Mouse (Mus musculus) liver, embryonic 14.5 days (tissue): ENCODE measurements around the gene Aatf. TPM values are rescaled to one million over a fixed set of nuclear protein-coding genes. Genes with fewer than 3 reads are reported as not detected.

Experiments used
- ATAC-seq: fragments of 200-750 bp; cut with Nextera tagmentation; 2 replicates; pipeline ENCODE4 v1.8.0; 2017; ENCODE audit warnings: moderate number of reproducible peaks, mild to moderate bottlenecking, moderate library complexity; ENCODE audit not compliant: insufficient read depth
- DNase-seq, 3 experiments: peaks; one replicate each; pipeline ENCODE4 v3.0.0-alpha.2; 2012 to 2013; ENCODE audit warnings: low read depth in 3 of 3, low spot score in 3 of 3
- H3K27ac ChIP-seq: fragments of 300-500 bp; sonication (generic); 2 replicates; pipeline ENCODE4 v1.5.1; 2014; ENCODE audit warnings: moderate library complexity, mild to moderate bottlenecking, control low read depth, inconsistent platforms
- H3K27me3 ChIP-seq: fragments of 300-500 bp; sonication (generic); 2 replicates; pipeline ENCODE4 v1.6.1; 2014; ENCODE audit warnings: mild to moderate bottlenecking, low read length, moderate library complexity; ENCODE audit not compliant: control insufficient read depth, insufficient read depth
- H3K36me3 ChIP-seq: fragments of 300-500 bp; sonication (generic); replicated peaks from 2 replicates; pipeline ENCODE4 v1.6.1; 2014; ENCODE audit warnings: low read depth; ENCODE audit not compliant: control insufficient read depth, insufficient read depth
- H3K4me1 ChIP-seq, 2 experiments: fragments of 200-500 bp in 1 of 2; fragments of 300-500 bp in 1 of 2; sonication (generic) in 1 of 2; replicated peaks; 2 replicates each; pipeline ENCODE4 v1.6.1; 2012 to 2014; ENCODE audit warnings: antibody characterized with exemption in 1 of 2, inconsistent platforms in 1 of 2, low read length in 1 of 2; ENCODE audit not compliant: control insufficient read depth in 2 of 2, insufficient read depth in 2 of 2
- H3K4me2 ChIP-seq: fragments of 300-500 bp; sonication (generic); 2 replicates; pipeline ENCODE4 v1.6.1; 2014; ENCODE audit warnings: low read depth, mild to moderate bottlenecking, control low read depth, moderate library complexity
- H3K4me3 ChIP-seq, 2 experiments: fragments of 200-500 bp in 1 of 2; fragments of 300-500 bp in 1 of 2; sonication (generic) in 1 of 2; 2 replicates each; pipeline ENCODE4 v1.5.1; 2012 to 2014; ENCODE audit warnings: low read depth in 2 of 2, low read length in 2 of 2, mild to moderate bottlenecking in 2 of 2, control low read depth in 1 of 2, inconsistent platforms in 1 of 2, moderate library complexity in 1 of 2; ENCODE audit not compliant: insufficient read depth in 1 of 2
- H3K9ac ChIP-seq: fragments of 300-500 bp; sonication (generic); replicated peaks from 2 replicates; pipeline ENCODE4 v1.6.1; 2014; ENCODE audit warnings: mild to moderate bottlenecking, control low read depth, moderate library complexity
- H3K9me3 ChIP-seq: fragments of 300-500 bp; sonication (generic); 2 replicates; pipeline ENCODE4 v1.6.1; 2016; ENCODE audit warnings: low read length, mixed read lengths; ENCODE audit not compliant: control insufficient read depth
- CTCF ChIP-seq: IDR thresholded peaks from 2 replicates; pipeline ENCODE4 v1.5.1; 2016; ENCODE audit warnings: antibody characterized with exemption, low read depth, control low read depth
- EP300 ChIP-seq: IDR thresholded peaks from 2 replicates; pipeline ENCODE4 v1.6.1; 2016; ENCODE audit warnings: antibody characterized with exemption, low read depth
- WGBS: fragments of 180-500 bp; shearing (Covaris S2); extraction: QIAGEN DNeasy Blood & Tissue Kit; methylation state at CpG from one replicate; pipeline ENCODE4 v1.1.7; 2014; ENCODE audit not compliant: insufficient replicate concordance; 5-methylcytosine and 5-hydroxymethylcytosine counted together
- polyA plus RNA-seq, 2 experiments: library from polyadenylated mRNA; depleted of rRNA in 1 of 2; stranded (reverse) in 1 of 2; unstranded in 1 of 2; fragments of >200 nt; fragmentation: Nextera tagmentation in 1 of 2; extraction: Ambion mirVana in 1 of 2; gene quantifications; 2 replicates each; pipeline versions ENCODE4 v1.2.1 to v1.2.3; 2012 to 2014

Aatf gene
- polyA plus RNA-seq, 2 experiments, result 6.3 to 20.3 TPM

DNA sequence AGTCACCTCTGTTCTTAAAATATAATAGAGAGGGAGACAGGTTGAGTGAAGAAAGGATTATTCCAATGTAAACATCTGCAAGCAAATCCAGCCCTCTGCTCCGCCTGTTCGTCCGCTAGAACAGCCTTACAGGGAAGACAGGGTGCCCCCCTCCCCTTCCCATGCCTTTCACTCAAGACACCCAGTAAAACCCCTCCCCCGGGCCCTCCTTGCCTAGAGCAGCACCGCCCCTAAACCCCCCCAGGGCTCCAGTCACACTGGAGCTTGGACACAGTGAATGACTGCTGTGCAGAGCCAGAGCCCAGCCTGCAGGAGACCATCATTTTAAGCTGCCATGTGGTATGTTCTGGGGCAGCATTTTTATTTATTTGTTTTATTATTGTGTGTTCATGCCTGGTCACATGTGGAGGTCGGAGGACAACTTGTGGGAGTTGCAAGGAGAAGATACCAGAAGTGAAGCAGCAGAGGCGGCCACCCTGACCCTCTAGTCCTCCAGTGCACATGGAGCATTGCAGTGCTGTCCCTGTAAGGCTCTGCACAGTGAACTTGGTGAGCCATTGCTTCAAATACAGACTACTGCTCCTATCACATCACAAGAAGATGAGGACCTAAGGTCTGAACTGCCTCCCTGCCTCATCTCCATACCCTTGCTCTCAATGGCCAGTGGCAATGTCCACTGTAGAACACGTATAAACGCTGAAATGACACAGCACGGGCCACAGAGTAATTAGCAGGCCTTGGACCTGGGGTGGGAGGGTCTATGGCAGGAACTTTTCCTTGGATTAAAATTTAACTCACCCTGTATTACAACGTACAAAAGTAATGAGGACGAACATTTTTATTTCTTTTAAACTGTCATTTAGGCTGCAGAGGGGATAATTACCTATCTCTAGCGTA is 87.3 kb downstream of the Aatf start:
- Histone ChIP-seq H3K4me1 (0 out of 4 replicates have a peak, but pooled peaks cover 0 to 2% of the 10 kb centered on the region in 2 experiments), H3K27ac (no peak overlapping the region), H3K36me3 (peaks cover 4% of the 10 kb centered on the region), H3K4me3 (no peak overlapping the region), H3K9ac (no peak overlapping the region), H3K27me3 (no peaks in the 10 kb centered on the region), H3K4me2 (no peak overlapping the region), H3K9me3 (no peaks in the 10 kb centered on the region)
- ATAC-seq (no peak), DNase-seq (no peak)
- TF ChIP-seq EP300 (no peak), CTCF (no peak)
- WGBS, result 77% methylated on average over 13 of the region's 13 CpGs

GRCm38 (mm10) chr11:84420779-84421178 is 92.5 kb downstream of the Aatf start:
- H3K4me3 ChIP-seq, result no peak overlapping the region
- 75% methylated on average over 6 of the region's 6 CpGs for WGBS
- H3K4me1 ChIP-seq, result peaks cover 2% of the 10 kb centered on the region in 2 experiments; a peak in 3 of 4 replicates
- H3K27me3 ChIP-seq, result no peaks in the 10 kb centered on the region
- H3K4me2 ChIP-seq, result no peak overlapping the region
- ATAC-seq (no peak), DNase-seq (no peak)
- no peaks in the 10 kb centered on the region for H3K9me3 ChIP-seq
- H3K27ac ChIP-seq, result no peak overlapping the region
- no peaks in the 10 kb centered on the region for H3K36me3 ChIP-seq
- no peak overlapping the region for H3K9ac ChIP-seq
- no peak for TF ChIP-seq CTCF
- TF ChIP-seq EP300, result no peak

DNA sequence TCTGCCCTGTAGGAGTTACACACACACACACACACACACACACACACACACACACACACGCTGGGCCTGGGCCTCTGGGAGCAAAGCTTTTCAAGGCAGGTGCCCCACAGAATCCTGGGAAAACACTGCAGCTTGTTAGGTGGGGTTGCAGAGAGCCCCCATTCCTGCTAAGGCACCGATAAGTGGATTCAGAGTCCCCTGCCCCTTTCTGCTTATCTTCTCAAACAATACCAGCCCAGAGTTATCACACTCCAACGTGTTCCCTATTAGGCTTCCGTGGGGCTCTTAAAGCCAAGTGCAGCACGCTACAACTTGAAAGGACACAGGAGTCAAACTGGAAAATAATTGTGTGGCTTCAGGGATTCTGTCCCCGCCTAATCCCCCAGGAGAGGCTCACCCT is 100.2 kb downstream of the Aatf start:
- peak overlapping the region; percentile 40; the same call in 1 of the 2 replicates for H3K9ac ChIP-seq
- ATAC-seq (peak; percentile 84), DNase-seq (peak; percentile 63 to 67 (median 64))

DNA sequence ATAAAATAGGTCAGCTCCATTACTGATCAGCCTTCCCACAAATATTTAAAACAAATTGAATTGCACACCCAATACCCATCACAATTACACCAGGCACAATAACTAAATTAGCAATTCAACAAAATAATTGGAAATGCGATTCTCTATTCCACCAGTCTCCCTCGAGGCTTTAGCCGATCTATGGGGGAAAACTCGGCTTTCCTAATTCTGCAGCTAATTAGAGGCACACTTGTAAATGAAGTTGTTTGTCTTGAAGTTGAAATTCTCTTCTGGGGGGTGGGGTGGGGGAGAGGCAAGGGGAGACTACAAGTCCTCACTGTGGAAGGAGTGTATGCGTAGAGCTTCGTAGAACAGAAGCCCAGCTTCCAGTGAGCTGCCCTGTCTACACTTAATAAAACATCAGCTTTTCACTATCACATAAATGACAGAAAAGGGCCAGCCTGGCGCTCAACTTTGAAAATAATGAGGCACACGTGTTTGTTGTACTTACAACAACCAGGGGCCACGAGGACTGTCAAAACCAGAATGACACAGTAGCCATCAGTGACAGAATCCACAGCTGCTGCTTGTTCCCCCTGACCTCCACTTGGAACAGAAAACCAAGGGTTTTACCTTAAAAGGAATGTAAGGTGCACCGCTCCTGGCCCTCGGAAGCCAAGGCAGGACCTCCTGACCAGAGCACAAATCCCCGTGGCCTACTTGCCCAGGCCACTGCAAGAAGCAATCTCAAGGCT is 101.0 kb downstream of the Aatf start:
- Histone ChIP-seq H3K4me3 (no peak overlapping the region), H3K4me2 (peak overlapping the region; percentile 25), H3K4me1 (peaks cover 40 to 55% of the 10 kb centered on the region in 2 experiments), H3K9me3 (no peaks in the 10 kb centered on the region), H3K36me3 (no peaks in the 10 kb centered on the region), H3K27ac (peak overlapping the region; percentile 56), H3K9ac (peak overlapping the region; percentile 14; the same call in 1 of the 2 replicates), H3K27me3 (no peaks in the 10 kb centered on the region)
- TF ChIP-seq EP300 (no peak), CTCF (no peak)
- no peak for ATAC-seq
- 66% methylated on average over 12 of the region's 12 CpGs for WGBS
- no peak for DNase-seq

More for the DNA sequence above, 100.2 kb downstream of the Aatf start:
- Histone ChIP-seq H3K36me3 (no peaks in the 10 kb centered on the region), H3K27ac (peak overlapping the region; percentile 56), H3K4me3 (no peak overlapping the region), H3K4me2 (peak overlapping the region; percentile 25), H3K4me1 (peaks cover 40 to 55% of the 10 kb centered on the region in 2 experiments), H3K9me3 (no peaks in the 10 kb centered on the region), H3K27me3 (no peaks in the 10 kb centered on the region)
- TF ChIP-seq EP300, result peak; percentile 81
- no peak for TF ChIP-seq CTCF
- WGBS, result 15% methylated on average over 6 of the region's 6 CpGs

DNA sequence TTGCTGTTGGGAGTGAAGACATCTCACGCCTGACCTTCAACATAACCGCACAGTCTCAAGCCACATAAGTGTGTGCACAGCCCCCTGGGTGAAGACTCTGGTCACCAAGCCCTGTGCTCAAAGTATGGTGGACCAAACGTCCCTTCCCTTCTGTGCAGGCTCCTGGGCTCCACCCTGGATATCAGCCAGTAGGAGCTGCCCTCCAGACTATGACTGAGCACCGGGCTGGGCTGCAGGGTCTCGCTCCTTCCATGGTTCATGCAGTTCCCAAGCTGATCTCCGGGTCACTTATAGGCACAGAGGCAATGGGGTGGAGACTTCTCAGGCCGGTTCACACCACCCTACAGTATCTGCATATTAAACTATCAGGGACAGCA is 101.7 kb downstream of the Aatf start:
- Histone ChIP-seq H3K36me3 (no peaks in the 10 kb centered on the region), H3K27ac (peak overlapping the region; percentile 56), H3K9me3 (peaks cover 2% of the 10 kb centered on the region), H3K4me1 (peaks cover 40 to 55% of the 10 kb centered on the region in 2 experiments), H3K4me3 (no peak overlapping the region), H3K27me3 (no peaks in the 10 kb centered on the region), H3K4me2 (peak overlapping the region; percentile 38), H3K9ac (peak overlapping the region; percentile 24; the same call in 1 of the 2 replicates)
- WGBS, result 43% methylated on average over 7 of the region's 7 CpGs
- TF ChIP-seq EP300 (no peak), CTCF (no peak)
- peak; percentile 40 for ATAC-seq
- no peak for DNase-seq
